Mouse (Mus musculus): ENCODE measurements at regions not wholly inside any gene's neighbourhood (a gene's known extent, or its start where the extent isn't known, plus 50 kb on each side); places are given as distances from the start of the nearest gene placed in this dataset.

DNA sequence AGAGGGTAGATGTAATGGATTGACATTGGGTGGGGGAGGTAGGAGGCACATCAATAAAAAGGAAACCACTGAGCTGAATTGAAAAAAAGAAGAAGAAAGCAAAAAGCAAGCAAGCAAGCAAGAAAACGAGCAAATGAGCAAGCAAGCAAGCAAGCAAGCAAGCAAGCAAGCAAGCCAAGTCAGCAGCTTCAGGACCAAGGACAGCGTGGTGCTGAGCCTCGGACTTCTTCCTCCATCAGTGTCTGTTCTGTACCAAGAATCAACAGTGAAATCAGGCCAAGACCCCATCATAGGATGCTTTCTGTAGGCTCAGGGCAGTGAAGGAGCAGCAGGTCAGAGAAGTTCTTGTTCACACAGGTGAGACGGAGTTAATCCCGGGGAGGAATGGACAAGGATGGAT is 392.7 kb upstream of the BB014433 start:
- Histone ChIP-seq H3K27me3 (ENCODE audit: insufficient read depth, low read length) (no peaks in the 10 kb centered on the region), H3K9me3 (ENCODE audit: low read length) (no peaks in the 10 kb centered on the region), H3K4me1 (replicated peaks; ENCODE audit: low read depth, low read length) (no peaks in the 10 kb centered on the region), H3K36me3 (ENCODE audit: insufficient read depth, low read length) (no peaks in the 10 kb centered on the region), H3K4me3 (replicated peaks; ENCODE audit: low read length) (no peak overlapping the region)
- TF ChIP-seq NANOG (IDR thresholded peaks at IDR 0.05; ENCODE audit: borderline replicate concordance, low read length) (no peak), POU5F1 (IDR thresholded peaks at IDR 0.05; ENCODE audit: borderline replicate concordance, low read length) (no peak), CTCF (conservative IDR thresholded peaks at IDR 0.05; ENCODE audit: low read length) (no peak)

- Histone ChIP-seq H3K27me3 (ENCODE audit: insufficient read depth, low read length) (no peaks in the 10 kb centered on the region), H3K9me3 (ENCODE audit: low read length) (no peaks in the 10 kb centered on the region), H3K4me1 (replicated peaks; ENCODE audit: low read depth, low read length) (no peaks in the 10 kb centered on the region), H3K4me3 (replicated peaks; ENCODE audit: low read length) (no peak overlapping the region), H3K36me3 (ENCODE audit: insufficient read depth, low read length) (no peaks in the 10 kb centered on the region)
- TF ChIP-seq CTCF (conservative IDR thresholded peaks at IDR 0.05; ENCODE audit: low read length) (no peak), POU5F1 (IDR thresholded peaks at IDR 0.05; ENCODE audit: borderline replicate concordance, low read length) (no peak), NANOG (IDR thresholded peaks at IDR 0.05; ENCODE audit: borderline replicate concordance, low read length) (no peak)
Observed at GRCm38 (mm10) chr8:15394722-15395115, 348.8 kb upstream of the BB014433 start.

DNA sequence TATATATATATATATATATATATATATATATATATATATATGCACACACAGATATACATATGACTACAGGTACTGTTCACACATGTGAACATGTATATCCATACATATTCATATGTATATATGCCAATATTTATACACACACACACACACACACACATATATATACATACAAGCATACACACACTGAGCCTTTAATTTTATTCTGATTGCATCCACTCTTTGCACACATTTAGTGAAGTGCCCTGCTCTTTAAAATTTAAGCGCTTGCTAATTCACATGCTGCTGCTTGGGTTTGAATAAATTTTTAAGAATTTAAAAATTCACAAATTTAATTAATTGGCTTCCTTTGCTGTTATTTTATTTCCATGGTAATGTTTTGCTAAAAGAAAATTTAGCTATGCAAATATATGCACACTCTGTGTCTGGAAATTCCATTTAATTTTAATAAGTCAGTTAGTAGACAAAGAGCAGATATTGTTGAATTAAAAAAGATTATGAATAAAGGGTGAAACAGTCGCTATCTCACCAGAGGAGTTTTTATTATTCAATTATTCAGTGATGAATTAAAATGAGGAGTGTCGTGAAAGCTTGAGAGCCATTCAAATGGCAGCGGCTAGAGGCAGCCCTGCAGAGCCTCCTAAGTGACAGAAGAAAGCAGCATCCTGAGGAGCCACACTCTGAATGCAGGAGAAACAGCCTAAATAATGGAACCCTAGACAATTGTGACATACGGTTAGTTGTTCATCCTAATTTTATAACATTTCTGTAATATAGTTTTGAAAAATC is 348.3 kb upstream of the BB014433 start:
- no peak overlapping the region for H3K4me3 ChIP-seq (replicated peaks; ENCODE audit: low read length)
- no peak for TF ChIP-seq CTCF (conservative IDR thresholded peaks at IDR 0.05; ENCODE audit: low read length)
- no peak for TF ChIP-seq NANOG (IDR thresholded peaks at IDR 0.05; ENCODE audit: borderline replicate concordance, low read length)
- no peak for TF ChIP-seq POU5F1 (IDR thresholded peaks at IDR 0.05; ENCODE audit: borderline replicate concordance, low read length)
- no peaks in the 10 kb centered on the region for H3K9me3 ChIP-seq (ENCODE audit: low read length)
- no peaks in the 10 kb centered on the region for H3K36me3 ChIP-seq (ENCODE audit: insufficient read depth, low read length)
- H3K27me3 ChIP-seq (ENCODE audit: insufficient read depth, low read length) = no peaks in the 10 kb centered on the region
- no peaks in the 10 kb centered on the region for H3K4me1 ChIP-seq (replicated peaks; ENCODE audit: low read depth, low read length)

DNA sequence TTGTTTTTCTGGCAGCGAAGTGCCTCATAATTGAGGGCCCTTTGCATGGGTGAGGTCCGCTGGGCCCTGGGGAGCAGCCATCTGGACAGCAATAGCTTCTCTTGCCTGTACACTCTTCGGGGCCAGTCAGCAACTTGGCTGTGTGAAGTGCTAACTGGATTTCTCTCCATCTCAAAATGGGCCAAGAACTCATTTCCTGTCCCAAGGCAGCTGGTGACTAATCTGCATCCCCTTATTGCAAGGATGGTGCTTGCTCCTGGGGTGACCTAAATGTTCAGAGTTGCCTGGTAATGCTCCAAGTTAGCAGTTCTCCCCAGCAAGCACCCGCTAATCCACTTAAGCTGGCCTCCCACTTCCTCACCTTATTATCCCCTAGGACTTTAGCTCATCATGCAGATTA is 346.2 kb upstream of the BB014433 start:
- Histone ChIP-seq H3K27me3 (ENCODE audit: insufficient read depth, low read length) (no peaks in the 10 kb centered on the region), H3K36me3 (ENCODE audit: insufficient read depth, low read length) (no peaks in the 10 kb centered on the region), H3K4me1 (replicated peaks; ENCODE audit: low read depth, low read length) (no peaks in the 10 kb centered on the region), H3K4me3 (replicated peaks; ENCODE audit: low read length) (no peak overlapping the region), H3K9me3 (ENCODE audit: low read length) (no peaks in the 10 kb centered on the region)
- no peak for TF ChIP-seq NANOG (IDR thresholded peaks at IDR 0.05; ENCODE audit: borderline replicate concordance, low read length)
- TF ChIP-seq POU5F1 (IDR thresholded peaks at IDR 0.05; ENCODE audit: borderline replicate concordance, low read length) = no peak
- no peak for TF ChIP-seq CTCF (conservative IDR thresholded peaks at IDR 0.05; ENCODE audit: low read length)

- TF ChIP-seq NANOG (IDR thresholded peaks at IDR 0.05; ENCODE audit: borderline replicate concordance, low read length) = no peak
- TF ChIP-seq POU5F1 (IDR thresholded peaks at IDR 0.05; ENCODE audit: borderline replicate concordance, low read length) = no peak
- no peak overlapping the region for H3K4me3 ChIP-seq (replicated peaks; ENCODE audit: low read length)
- no peaks in the 10 kb centered on the region for H3K9me3 ChIP-seq (ENCODE audit: low read length)
- no peaks in the 10 kb centered on the region for H3K36me3 ChIP-seq (ENCODE audit: insufficient read depth, low read length)
- no peaks in the 10 kb centered on the region for H3K27me3 ChIP-seq (ENCODE audit: insufficient read depth, low read length)
- H3K4me1 ChIP-seq (replicated peaks; ENCODE audit: low read depth, low read length) = no peaks in the 10 kb centered on the region
Observed at GRCm38 (mm10) chr8:15388791-15389190, 342.9 kb upstream of the BB014433 start.

- no peak overlapping the region for H3K4me3 ChIP-seq (replicated peaks; ENCODE audit: low read length)
- H3K27me3 ChIP-seq (ENCODE audit: insufficient read depth, low read length) = no peaks in the 10 kb centered on the region
- TF ChIP-seq CTCF (conservative IDR thresholded peaks at IDR 0.05; ENCODE audit: low read length) (no peak), POU5F1 (IDR thresholded peaks at IDR 0.05; ENCODE audit: borderline replicate concordance, low read length) (no peak), NANOG (IDR thresholded peaks at IDR 0.05; ENCODE audit: borderline replicate concordance, low read length) (no peak)
- no peaks in the 10 kb centered on the region for H3K4me1 ChIP-seq (replicated peaks; ENCODE audit: low read depth, low read length)
- no peaks in the 10 kb centered on the region for H3K9me3 ChIP-seq (ENCODE audit: low read length)
- no peaks in the 10 kb centered on the region for H3K36me3 ChIP-seq (ENCODE audit: insufficient read depth, low read length)
Observed at GRCm38 (mm10) chr8:15367063-15367462, 321.2 kb upstream of the BB014433 start.

DNA sequence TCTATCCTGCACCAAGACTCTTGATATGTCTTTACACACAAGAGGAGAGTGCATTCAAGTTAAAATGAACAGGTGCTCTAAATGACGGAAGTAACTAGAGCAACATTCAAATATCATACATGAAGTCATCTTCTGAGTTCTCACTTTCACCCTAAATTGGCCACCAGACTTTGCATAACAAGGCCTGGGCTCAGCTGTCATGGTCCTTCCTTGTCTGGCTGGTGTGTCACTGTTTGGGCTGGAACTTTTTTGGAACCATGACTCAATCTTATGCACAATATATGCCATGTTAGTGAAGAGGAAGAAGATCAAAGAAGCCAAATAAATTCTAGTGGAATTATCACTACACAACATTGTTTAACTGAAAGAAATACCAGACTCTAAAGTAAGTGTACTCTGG is 318.7 kb upstream of the BB014433 start:
- H3K4me3 ChIP-seq (replicated peaks; ENCODE audit: low read length) = no peak overlapping the region
- no peaks in the 10 kb centered on the region for H3K4me1 ChIP-seq (replicated peaks; ENCODE audit: low read depth, low read length)
- no peaks in the 10 kb centered on the region for H3K27me3 ChIP-seq (ENCODE audit: insufficient read depth, low read length)
- no peaks in the 10 kb centered on the region for H3K9me3 ChIP-seq (ENCODE audit: low read length)
- TF ChIP-seq NANOG (IDR thresholded peaks at IDR 0.05; ENCODE audit: borderline replicate concordance, low read length) = no peak
- no peak for TF ChIP-seq POU5F1 (IDR thresholded peaks at IDR 0.05; ENCODE audit: borderline replicate concordance, low read length)
- TF ChIP-seq CTCF (conservative IDR thresholded peaks at IDR 0.05; ENCODE audit: low read length) = no peak
- no peaks in the 10 kb centered on the region for H3K36me3 ChIP-seq (ENCODE audit: insufficient read depth, low read length)

DNA sequence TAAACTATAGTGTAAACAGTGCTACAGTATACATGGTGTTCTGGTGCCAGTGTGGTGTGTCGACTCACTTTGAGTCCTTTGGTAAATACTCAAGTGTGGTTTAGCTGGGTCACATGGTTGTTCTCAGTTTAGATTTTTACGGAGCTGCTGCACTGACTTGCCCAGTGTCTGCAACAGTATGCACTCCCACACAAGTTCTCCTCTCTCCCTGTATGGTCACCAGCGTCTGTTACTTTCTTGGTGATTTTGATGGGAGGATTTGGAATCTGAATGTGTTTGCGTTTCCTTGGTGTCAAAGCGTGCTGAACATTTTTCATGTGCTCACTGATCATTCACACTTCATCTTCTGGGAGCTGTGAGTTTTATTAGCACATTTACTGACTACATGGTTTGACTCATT is 298.3 kb upstream of the BB014433 start:
- H3K36me3 ChIP-seq (ENCODE audit: insufficient read depth, low read length) = no peaks in the 10 kb centered on the region
- no peak for TF ChIP-seq NANOG (IDR thresholded peaks at IDR 0.05; ENCODE audit: borderline replicate concordance, low read length)
- no peak for TF ChIP-seq POU5F1 (IDR thresholded peaks at IDR 0.05; ENCODE audit: borderline replicate concordance, low read length)
- no peak for TF ChIP-seq CTCF (conservative IDR thresholded peaks at IDR 0.05; ENCODE audit: low read length)
- H3K27me3 ChIP-seq (ENCODE audit: insufficient read depth, low read length) = no peaks in the 10 kb centered on the region
- H3K9me3 ChIP-seq (ENCODE audit: low read length) = no peaks in the 10 kb centered on the region
- H3K4me1 ChIP-seq (replicated peaks; ENCODE audit: low read depth, low read length) = no peaks in the 10 kb centered on the region
- H3K4me3 ChIP-seq (replicated peaks; ENCODE audit: low read length) = no peak overlapping the region

- Histone ChIP-seq H3K36me3 (ENCODE audit: insufficient read depth, low read length) (no peaks in the 10 kb centered on the region), H3K27me3 (ENCODE audit: insufficient read depth, low read length) (no peaks in the 10 kb centered on the region), H3K9me3 (ENCODE audit: low read length) (no peaks in the 10 kb centered on the region), H3K4me3 (replicated peaks; ENCODE audit: low read length) (no peak overlapping the region), H3K4me1 (replicated peaks; ENCODE audit: low read depth, low read length) (no peaks in the 10 kb centered on the region)
- no peak for TF ChIP-seq CTCF (conservative IDR thresholded peaks at IDR 0.05; ENCODE audit: low read length)
- TF ChIP-seq POU5F1 (IDR thresholded peaks at IDR 0.05; ENCODE audit: borderline replicate concordance, low read length) = no peak
- TF ChIP-seq NANOG (IDR thresholded peaks at IDR 0.05; ENCODE audit: borderline replicate concordance, low read length) = no peak
Observed at GRCm38 (mm10) chr8:15343616-15344015, 297.7 kb upstream of the BB014433 start.
